Mouse (Mus musculus): Measurements from ENCODE around the gene Cmss1.

DNA sequence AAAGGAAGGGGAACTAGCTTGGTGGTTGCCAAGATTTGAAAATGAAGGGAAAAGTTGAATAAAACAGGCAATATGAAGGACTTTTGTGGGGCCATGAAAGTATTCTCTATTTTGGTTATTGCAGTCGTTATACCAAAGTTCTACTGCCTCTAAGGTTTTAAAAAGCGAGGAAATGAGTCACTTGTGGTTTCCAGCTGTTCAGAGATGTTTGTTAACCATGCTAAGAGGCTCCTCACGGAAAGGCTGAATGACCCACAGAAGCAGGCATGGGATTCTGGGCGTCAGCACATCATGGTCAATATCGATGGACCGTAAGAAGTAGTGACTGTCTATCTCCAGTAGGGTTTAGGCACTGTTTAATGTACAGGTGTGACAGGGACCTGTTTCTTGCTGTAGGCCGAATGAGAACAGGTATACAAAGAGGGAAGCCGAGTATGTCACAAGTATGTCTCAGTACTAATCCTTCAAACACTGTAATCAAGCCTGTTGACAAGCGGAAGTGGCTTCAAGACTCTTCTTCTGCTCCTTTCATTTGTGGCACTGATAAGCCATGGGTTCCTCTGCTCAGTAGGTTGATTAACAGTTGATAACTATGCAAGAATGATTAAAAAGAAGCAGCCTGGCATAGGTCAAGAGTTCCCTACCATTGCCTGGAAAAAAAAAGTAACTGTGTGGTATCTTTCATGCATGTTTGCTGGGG, 227.9 kb downstream of the Cmss1 start:
- TF ChIP-seq CTCF (IDR thresholded peaks at IDR 0.05; ENCODE audit: low read depth) (no peak), EP300 (IDR thresholded peaks at IDR 0.05; ENCODE audit: low read depth) (no peak)
